Mouse (Mus musculus): ENCODE measurements at regions not wholly inside any gene's neighbourhood (a gene's known extent, or its start where the extent isn't known, plus 50 kb on each side); places are given as distances from the start of the nearest gene placed in this dataset.

DNA sequence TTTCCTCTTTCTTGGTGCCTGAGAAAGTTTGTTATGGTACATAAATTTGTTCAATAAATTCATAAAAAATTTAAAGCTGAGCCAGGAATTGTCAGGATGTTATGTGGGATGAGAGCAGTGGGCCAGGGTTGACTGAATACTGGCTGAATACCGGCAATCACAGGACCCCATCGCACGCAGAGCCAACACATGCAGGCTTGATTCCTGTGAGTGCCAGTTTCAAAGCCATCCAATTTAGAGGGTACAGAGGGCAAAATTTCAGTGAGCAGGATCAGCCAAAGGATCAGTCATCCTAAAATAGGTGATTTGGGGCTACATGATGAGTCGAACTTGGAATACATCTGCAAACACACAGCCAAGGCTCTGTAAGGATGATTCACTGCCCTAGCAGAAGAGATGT is 583.6 kb upstream of the Nectin3 start:
- no peak for DNase-seq (ENCODE audit: extremely low spot score in 1 of 2, low spot score in 2 of 2)
- intact Hi-C loops (cut with DNase I): no loop called here

DNA sequence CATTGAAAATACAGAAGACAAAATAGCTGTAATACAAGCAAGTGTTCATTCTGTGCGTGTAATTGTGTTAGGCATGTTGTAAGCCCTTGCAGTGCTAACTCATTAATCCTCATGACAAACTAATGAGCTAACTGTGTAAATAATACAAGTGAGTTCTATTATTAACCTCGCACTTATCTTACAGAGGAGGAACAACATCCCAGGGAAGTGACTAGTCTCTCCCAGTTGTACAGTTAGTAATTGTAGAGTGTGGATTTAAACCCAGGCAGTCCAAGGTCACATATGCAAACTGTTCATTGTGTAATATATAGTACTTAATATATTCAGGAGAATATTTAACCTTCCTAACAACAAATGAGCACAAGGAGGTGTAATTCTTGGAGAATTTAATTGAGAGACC is 582.0 kb upstream of the Nectin3 start:
- intact Hi-C loops (cut with DNase I): no loop called here
- no peak for DNase-seq (ENCODE audit: extremely low spot score in 1 of 2, low spot score in 2 of 2)

GRCm38 (mm10) chr16:47059293-47059963 is 561.1 kb upstream of the Nectin3 start:
- peak in 1 of 2 experiments; percentile 3 for DNase-seq (ENCODE audit: extremely low spot score in 1 of 2, low spot score in 2 of 2)
- intact Hi-C loops (cut with DNase I): no loop called here

GRCm38 (mm10) chr16:47058811-47059210 is 560.5 kb upstream of the Nectin3 start:
- no peak for DNase-seq (ENCODE audit: extremely low spot score in 1 of 2, low spot score in 2 of 2)

DNA sequence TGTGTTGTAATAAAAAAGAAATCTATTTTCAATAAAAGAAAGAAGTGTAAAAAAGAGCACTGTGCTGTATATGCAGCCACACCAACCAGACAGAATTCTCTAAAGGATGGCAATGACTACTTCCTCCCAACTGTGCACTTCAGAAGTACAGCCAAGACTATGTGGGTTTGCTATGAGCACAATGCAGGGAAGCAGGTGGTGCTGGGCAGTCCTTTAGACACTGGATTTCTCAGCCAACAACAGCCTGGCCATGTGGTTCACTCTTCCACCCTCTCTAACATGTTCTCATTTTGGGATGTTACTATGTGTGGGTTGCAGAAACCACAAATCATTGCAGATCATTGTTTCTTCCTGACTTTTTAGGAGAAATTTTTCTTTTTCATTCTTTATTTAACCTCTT is 527.6 kb upstream of the Nectin3 start:
- DNase-seq (ENCODE audit: extremely low spot score in 1 of 2, low spot score in 2 of 2): peak in 1 of 2 experiments; percentile 5
- intact Hi-C loops (cut with DNase I): no loop called here

More at GRCm38 (mm10) chr16:47058811-47059210, 560.5 kb upstream of the Nectin3 start:
- intact Hi-C loops (cut with DNase I): no loop called here

GRCm38 (mm10) chr16:47017486-47017885 is 519.2 kb upstream of the Nectin3 start:
- intact Hi-C loops (cut with DNase I): no loop called here
- no peak for DNase-seq (ENCODE audit: extremely low spot score in 1 of 2, low spot score in 2 of 2)

DNA sequence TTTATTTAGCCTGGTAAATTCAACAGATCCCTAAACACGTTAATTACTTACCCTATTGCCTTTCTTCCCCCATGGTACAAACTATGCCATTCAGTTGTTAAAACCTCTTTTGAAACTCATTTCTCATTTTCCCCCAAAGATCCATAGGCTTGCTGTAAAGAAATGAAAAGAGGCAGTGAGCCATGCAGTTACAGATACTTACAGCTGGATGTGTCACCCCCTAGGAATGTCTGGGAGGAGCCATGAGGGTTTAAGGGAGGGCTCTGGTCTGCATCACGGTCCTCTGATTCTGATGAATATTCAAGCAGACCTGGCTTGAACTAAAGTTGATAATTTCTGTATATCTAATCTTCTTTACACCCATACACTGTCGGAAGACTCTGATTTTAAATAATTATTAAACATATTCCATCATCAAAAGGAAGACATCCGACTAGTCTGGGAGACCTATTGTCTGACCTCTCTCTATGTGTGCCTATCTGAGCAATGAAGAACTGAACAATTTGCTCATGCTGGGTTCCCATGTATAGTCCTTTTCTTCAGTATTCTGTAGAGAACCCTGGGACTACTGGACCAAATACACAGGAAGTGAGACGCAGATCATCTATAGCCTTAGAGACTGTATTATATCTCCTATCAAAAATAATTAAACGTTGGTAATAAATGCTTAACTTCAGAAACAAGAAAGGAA is 484.7 kb upstream of the Nectin3 start:
- no peak for DNase-seq (ENCODE audit: extremely low spot score in 1 of 2, low spot score in 2 of 2)
- intact Hi-C loops (cut with DNase I): no loop called here

DNA sequence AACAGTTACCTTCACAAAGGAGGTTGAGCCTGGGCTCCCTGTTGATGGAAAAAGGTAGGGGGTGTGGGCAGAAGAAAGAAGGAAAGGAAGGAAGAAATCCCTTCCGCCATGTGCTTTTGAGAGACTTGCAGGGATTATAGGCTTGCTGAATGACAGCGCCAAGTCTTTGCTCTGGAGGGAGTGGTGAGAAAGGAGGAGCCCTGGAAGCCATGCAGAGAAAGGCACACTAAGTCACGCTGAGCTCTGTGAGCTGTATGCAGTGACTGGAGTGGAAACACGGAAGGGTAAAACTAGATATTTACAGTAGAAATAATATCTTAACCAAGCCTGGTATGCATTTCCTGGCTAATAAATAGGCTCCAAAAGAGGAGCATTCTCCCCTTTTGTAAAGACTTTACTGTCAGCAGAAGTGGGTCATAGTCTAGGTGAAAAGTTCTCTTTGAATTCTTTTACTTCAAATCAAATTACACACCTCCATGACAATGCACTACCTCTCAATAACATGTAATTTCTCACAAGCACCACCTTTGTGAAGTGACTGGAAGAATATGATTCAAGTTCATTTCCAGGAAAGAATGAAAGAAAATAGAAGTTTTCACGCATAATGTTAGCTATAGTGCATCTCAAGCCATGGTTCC is 484.1 kb upstream of the Nectin3 start:
- intact Hi-C loops (cut with DNase I): no loop called here

DNA sequence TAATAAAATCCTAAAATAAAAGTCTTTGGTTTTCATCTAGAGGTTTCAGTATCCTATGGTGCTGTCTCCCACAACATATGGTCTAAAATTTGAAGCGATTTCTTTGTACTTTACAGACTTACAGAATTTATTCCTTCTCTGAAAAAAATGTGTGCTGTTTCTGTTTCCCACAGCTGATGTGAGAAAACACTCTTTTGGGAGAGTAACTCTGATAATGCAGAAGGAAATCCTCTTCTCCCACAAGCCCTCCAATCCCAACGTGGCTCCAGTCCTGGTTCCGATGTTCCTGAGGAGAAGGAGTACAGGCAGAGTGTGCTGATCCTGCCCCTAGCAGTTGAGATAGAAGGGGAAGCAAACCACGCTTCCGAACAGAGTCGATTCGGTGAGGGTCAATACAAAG is 467.4 kb upstream of the Nectin3 start:
- DNase-seq (ENCODE audit: extremely low spot score in 1 of 2, low spot score in 2 of 2): no peak
- intact Hi-C loops (cut with DNase I): no loop called here

More for the DNA sequence above, 484.1 kb upstream of the Nectin3 start:
- DNase-seq (ENCODE audit: extremely low spot score in 1 of 2, low spot score in 2 of 2): no peak

DNA sequence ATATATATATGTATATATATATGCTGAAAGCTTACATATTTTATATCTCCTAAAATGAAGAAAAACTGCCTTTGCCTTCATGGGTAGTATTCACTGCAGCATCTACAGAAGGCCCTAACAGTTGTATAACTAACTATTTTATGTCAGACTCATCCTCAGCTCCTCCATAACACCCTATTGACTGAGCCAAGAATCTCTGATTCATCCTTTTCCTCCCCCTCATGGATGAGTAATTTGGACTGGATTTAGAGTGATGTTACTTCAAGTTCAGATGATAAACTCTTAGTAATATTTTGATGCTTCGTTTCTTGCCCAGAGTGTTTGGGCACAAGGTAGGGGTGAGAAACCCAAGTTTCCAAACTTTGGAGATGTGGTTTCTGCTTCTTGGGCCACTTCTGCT is 458.7 kb upstream of the Nectin3 start:
- DNase-seq (ENCODE audit: extremely low spot score in 1 of 2, low spot score in 2 of 2): no peak
- intact Hi-C loops (cut with DNase I): no loop called here

GRCm38 (mm10) chr16:46926060-46926459 is 427.7 kb upstream of the Nectin3 start:
- intact Hi-C loops (cut with DNase I): no loop called here

GRCm38 (mm10) chr16:46894576-46895203 is 396.4 kb upstream of the Nectin3 start:
- intact Hi-C loops (cut with DNase I): no loop called here
- DNase-seq (ENCODE audit: extremely low spot score in 1 of 2, low spot score in 2 of 2): no peak

More at GRCm38 (mm10) chr16:46926060-46926459, 427.7 kb upstream of the Nectin3 start:
- no peak for DNase-seq (ENCODE audit: extremely low spot score in 1 of 2, low spot score in 2 of 2)

DNA sequence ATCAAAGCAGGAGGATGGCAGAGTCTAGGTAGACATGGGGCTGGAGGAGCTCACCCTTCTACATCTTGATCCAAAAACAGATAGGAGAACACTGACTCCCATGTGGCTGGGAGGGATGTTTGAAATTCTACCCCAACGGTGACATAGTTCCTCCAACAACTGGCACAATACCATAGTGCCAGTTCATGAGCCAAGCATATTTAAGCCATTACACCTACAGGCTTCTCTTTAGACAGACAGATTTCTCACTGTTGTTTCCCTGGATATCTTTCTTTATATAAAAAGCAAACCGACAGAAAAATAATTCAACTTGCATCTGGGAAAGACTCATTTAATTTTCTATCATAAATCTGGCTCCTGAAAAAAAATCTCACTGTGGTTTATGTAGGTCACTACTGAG is 380.4 kb upstream of the Nectin3 start:
- no peak for DNase-seq (ENCODE audit: extremely low spot score in 1 of 2, low spot score in 2 of 2)
- intact Hi-C loops (cut with DNase I): no loop called here

DNA sequence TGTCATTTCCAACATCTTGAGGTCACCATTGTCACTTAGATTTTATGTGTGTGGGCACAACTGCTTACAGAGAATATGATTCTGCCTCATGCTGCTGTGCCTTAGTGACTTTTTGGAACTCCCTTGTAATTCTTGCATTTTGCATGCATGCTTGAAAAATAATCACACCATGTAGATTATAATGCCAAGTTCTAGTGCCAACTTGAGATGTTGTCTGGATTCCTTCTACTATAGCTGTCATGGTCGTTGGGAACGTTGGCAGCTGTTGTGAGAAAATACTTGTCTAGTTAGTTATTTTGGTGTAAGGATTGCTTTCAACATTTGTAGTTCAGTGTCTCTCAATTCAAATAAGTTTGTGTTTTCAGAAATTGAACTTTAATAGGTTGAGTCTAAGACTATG is 365.6 kb upstream of the Nectin3 start:
- peak in 1 of 2 experiments; percentile 2 for DNase-seq (ENCODE audit: extremely low spot score in 1 of 2, low spot score in 2 of 2)
- intact Hi-C loops (cut with DNase I): no loop called here

- DNase-seq (ENCODE audit: extremely low spot score in 1 of 2, low spot score in 2 of 2): no peak
- intact Hi-C loops (cut with DNase I): no loop called here
Observed at GRCm38 (mm10) chr16:46849534-46849933, 351.2 kb upstream of the Nectin3 start.

- intact Hi-C loops (cut with DNase I): no loop called here
- DNase-seq (ENCODE audit: extremely low spot score in 1 of 2, low spot score in 2 of 2): no peak
Observed at GRCm38 (mm10) chr16:46848755-46849154, 350.4 kb upstream of the Nectin3 start.

DNA sequence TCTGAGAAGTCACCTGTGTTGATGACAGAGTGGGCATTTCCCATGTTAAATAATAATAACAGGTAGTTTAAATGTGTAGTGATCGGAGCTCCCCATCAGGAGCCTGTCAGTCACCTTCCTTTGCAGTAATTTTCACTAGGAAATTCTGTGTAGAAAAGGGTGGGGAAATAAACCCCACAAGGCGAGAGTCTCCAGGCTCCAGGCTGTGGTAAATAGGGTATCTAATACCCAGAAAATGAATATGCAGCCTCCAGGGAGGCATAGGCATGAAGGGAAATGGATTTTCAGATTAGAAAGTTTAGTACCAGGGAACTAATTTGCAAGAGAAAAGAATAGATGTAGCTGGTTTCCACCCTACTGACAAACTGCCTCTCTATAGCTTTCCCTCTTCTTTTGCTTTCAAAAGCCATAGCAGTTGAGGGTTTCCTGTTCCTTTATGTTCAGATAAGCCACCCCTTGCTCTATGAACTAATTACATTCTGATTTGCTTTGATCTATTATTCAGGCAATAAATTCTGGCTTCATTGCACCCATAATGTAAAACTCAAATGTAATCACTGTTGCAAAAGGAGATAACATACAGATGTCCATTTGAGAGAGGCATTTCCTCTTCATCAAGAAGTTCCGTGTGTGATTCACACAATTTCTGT is 349.5 kb upstream of the Nectin3 start:
- intact Hi-C loops (cut with DNase I): no loop called here
- DNase-seq (ENCODE audit: extremely low spot score in 1 of 2, low spot score in 2 of 2): no peak

DNA sequence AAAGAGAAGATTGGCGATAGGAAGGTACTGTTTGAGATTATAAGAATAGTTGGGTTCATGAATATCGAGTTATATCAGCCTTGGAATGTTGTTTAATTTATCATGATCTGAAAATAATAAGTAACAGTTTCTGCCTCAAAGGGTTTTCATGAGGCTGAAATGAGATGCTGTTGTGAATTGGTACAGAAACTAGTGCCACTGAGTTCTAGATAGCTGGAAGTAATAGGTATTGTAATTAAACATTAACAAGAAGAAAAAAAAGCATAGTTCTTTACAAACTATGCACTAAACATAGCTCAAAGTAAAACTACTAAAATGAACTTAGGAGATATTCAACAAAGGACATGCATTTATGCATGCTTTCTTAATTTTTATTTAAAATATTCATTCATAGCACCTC is 342.9 kb upstream of the Nectin3 start:
- DNase-seq (ENCODE audit: extremely low spot score in 1 of 2, low spot score in 2 of 2): no peak

DNA sequence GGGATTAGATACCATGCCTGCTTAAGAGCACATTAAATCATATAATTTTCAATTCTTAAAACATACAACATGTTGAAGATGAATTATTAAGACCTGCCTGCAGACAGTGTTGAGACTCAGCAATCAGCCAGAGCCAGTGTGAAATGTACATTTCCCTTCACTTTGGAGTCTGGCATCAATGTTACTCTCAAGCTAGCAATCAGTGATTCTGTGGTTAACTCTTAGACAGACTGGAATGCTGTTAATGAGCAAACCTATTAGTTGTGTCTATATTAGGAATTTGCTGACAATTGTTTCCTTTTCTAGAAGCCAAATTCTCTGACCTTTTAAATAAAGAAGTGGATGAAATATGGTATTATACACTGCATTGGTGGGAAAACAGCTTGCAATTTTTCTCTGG is 342.4 kb upstream of the Nectin3 start:
- intact Hi-C loops (cut with DNase I): no loop called here

More for the DNA sequence above, 342.9 kb upstream of the Nectin3 start:
- intact Hi-C loops (cut with DNase I): no loop called here

More for the DNA sequence above, 342.4 kb upstream of the Nectin3 start:
- DNase-seq (ENCODE audit: extremely low spot score in 1 of 2, low spot score in 2 of 2): no peak

Measured in left cerebral cortex, postnatal 10 days (tissue).